Mouse (Mus musculus) adrenal gland, adult 8-10 months (tissue): ENCODE data around the gene Htr3b. TPM values are rescaled to one million over a fixed set of nuclear protein-coding genes. Genes with fewer than 3 reads are reported as not detected.

Experiments used
- DNase-seq: peaks from one replicate; pipeline ENCODE4 v3.0.0; 2022
- total RNA-seq, 4 experiments: library from RNA; stranded (reverse); gene quantifications; 2 replicates each; pipeline ENCODE4 v1.2.4; 2022

Gene Htr3b
- total RNA-seq, 4 experiments from 2014 or later = 0.14 to 0.28 (median 0.25) TPM

- no peak for DNase-seq
Observed at GRCm38 (mm10) chr9:48916011-48916788, 48.6 kb downstream of the Htr3b start.

DNA sequence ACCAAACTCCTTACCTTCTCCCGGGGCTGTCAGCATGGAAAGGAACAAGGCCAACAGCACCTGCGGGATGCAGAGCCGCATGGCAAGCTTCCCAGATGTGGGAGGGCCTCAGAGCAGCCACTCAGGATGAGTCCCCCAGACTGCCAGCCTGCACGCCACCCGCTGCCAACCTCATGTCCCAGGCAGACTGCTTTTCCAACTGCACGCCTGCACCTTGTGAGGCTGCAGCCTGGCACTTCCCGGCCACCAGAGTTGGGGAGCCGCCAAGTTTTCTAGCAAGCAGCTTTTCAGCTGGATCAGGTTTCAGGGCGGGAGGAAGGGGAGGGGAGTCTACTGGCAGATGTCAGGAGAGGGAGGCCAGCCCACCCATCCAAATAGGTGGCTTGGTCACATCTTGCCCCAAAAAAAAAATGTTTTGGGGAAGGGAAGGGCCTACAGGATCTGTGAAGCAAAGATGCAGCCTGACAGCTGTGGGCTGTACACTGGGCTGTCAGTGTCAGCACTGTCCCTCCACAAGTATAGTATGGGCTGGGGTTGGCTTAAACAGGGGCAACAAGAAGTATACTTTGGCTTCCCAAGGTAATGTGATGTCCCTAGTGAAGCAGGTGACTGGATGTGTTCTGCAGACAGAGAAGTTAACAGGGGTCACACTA, 53.8 kb downstream of the Htr3b start, which contains the start of gene Htr3a:
TSS of gene Htr3a (minus strand) at position 215 of the 653 bp plus-strand sequence.
- peak; percentile 26 for DNase-seq

DNA sequence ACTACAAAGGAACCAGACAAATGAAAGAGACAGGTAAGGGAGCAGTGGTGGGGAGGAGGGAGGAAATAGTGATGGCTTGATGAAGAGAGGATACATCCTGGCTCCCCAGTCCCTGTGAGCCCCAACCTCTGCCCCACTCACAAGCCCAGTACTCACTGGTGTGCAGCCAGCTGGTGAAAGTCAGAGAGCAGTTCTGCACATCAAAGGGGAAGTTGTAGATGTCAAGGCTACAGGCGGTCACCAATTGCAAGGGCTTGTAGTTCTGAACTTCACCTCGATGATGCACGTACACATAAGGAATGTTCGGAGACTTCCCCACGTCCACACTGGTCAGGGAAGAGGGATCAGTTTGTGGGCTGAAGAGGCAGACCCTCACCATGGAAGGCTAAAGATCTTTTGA, 60.4 kb downstream of the Htr3b start:
- peak; percentile 29 for DNase-seq

DNA sequence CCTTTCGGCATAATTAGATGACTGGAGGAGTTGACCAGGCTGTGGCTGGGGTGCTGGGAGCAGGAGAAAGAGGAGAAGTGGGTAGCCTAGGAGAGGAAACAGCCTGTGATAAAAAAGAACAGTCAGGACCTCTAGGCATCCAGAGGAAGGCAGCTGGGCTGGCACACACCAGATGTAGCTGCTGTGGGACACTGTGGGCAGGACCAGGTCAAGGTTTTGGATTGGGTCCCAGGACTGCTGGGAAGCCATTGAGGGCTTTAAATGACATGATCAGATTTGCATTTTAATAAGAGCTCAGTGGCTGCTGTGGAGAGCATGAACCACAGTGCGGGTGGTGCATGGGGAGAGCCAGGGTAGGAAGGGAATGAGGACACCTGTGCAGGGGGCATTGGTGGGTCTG, 61.0 kb downstream of the Htr3b start:
- peak; percentile 43 for DNase-seq

DNA sequence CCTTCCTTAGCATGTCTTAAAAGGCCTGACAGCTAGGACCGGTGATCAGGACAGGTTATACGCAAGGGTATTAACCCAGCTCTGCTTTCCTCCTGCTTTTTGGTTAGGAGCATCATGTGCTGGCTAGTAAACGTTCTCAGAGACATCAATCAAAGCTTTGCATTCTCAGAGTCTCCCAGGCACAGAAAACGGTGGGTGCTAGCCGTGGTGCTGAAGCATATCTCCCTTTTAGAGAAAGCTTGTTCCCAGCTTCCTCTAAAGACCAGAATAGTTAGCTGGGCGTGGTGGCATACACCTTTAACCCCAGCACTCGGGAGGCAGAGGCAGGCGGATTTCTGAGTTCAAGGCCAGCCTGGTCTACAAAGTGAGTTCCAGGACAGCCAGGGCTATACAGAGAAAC, 66.2 kb downstream of the Htr3b start:
- DNase-seq = no peak

DNA sequence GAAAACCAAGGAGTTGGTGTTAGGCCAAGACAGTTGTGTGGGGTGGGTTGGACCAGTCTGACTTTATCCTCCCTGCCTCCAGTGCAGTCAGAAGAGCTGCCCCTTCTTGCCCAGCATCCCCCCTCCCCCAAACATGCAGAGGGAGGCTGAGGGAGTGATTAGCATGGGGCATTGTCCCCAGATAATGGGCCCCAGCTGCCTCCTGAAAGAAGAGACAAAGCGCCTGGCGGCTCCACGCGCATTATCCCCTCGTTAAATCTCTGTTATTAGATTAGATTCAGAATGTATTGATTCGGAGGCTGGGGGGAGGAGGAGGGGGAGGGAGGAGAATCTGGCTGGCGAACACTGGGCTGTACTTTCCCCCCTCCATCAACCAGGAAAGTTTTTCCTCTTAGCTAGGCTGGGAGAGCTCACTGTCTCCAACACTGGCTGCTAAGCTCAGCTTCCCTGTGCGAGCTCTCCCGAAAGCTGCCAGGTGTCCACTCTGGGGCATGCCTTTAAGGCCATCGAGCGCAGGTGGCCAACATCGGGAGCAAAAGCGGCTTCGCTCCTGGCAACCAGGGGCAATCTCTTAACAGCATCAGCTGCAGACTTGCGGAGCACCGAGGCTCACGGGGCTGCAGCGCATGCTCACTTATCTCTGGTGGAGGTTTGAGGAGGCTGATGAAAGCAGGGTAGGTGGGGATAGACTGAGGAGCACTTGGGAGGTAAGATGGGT, 68.8 kb downstream of the Htr3b start:
- no peak for DNase-seq

GRCm38 (mm10) chr9:48894755-48895154, 70.0 kb downstream of the Htr3b start:
- DNase-seq = no peak

DNA sequence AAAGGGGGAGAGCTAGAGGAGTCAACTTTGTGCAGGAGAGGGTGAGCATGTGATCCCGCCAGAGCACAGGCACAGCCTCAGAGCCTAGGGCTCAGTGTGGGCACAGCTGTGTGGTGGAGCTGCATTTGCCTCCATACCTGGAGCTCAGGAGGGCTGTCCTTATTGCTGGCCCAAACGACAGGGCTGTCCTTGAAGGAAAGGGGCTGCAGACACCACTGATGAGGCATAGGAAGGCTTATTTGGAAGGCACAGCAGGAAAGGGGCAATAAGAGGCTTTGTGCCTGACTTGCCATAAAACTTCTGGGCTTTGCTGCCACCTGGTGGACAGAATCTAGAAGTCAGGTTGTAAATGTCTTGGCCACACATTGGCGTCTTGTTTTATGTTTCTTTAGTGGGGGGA, 70.8 kb downstream of the Htr3b start:
- peak; percentile 39 for DNase-seq

DNA sequence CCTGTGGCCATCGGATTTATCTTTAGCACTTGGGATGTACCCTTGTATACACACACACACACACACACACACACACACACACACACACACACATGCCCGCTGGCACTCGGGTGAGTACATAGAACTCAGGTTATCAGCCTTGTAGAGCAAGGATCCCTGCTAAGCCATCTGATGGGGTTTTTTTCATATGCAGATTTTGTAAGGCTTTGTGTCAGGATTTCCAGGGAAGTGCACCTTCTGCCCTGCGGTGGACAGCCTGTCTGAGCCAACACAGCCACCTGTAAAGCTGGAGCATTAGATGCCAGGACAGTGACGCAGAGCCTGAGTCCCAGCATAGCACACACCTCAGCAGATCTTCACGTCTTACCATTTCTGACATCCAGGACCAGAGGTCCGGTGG, 75.7 kb downstream of the Htr3b start:
- DNase-seq = no peak

Other genes starting within 250 kb of the Htr3b start
- 10 to 100 TPM; 35.2 to 79.6 (median 54.4) TPM for gene Zbtb16, start 128.8 kb downstream of the Htr3b start, total RNA-seq
- gene Htr3a, start 53.9 kb downstream of the Htr3b start, total RNA-seq = 10 to 100 TPM in 2 of 4 experiments, 1 to 10 TPM in 2; 4.7 to 14.2 (median 8.5) TPM
- 10 to 100 TPM; 10.4 to 21.0 (median 15.9) TPM for gene Usp28, start 20.4 kb upstream of the Htr3b start, total RNA-seq
- 10 to 100 TPM; 14.6 to 22.2 (median 19.4) TPM for gene Zw10, start 90.6 kb upstream of the Htr3b start, total RNA-seq
- gene Tmprss5, start 116.3 kb upstream of the Htr3b start, total RNA-seq = 1 to 10 TPM in 2 of 4 experiments, under 1 TPM in 2; 0.42 to 1.1 (median 0.86) TPM